Mouse (Mus musculus) heart, adult 2 months (tissue): ENCODE measurements around the gene Anapc16. TPM values are rescaled to one million over a fixed set of nuclear protein-coding genes. Genes with fewer than 3 reads are reported as not detected.

Experiments used
- DNase-seq, 2 experiments: peaks; one replicate each; pipeline ENCODE4 v3.0.0; 2021
- H3K27ac ChIP-seq: fragments of 200-600 bp; 2 replicates; pipeline ENCODE4 v1.8.1; 2022
- H3K27me3 ChIP-seq: fragments of 200-500 bp; 2 replicates; pipeline ENCODE4 v1.6.1; 2012; ENCODE audit warnings: mild to moderate bottlenecking, low read length, inconsistent platforms, mixed read lengths; ENCODE audit not compliant: control insufficient read depth, insufficient read depth
- H3K36me3 ChIP-seq: fragments of 200-500 bp; 2 replicates; pipeline ENCODE4 v1.6.1; 2012; ENCODE audit warnings: low read length, inconsistent platforms; ENCODE audit not compliant: control insufficient read depth, insufficient read depth
- H3K4me1 ChIP-seq: fragments of 200-500 bp; 2 replicates; pipeline ENCODE4 v1.6.1; 2011; ENCODE audit warnings: low read length; ENCODE audit not compliant: control insufficient read depth, insufficient read depth
- H3K4me3 ChIP-seq: fragments of 200-600 bp; 2 replicates; pipeline ENCODE4 v1.8.1; 2022
- H3K79me2 ChIP-seq: fragments of 200-500 bp; replicated peaks from 2 replicates; pipeline ENCODE4 v1.6.1; 2012; ENCODE audit warnings: mild to moderate bottlenecking, inconsistent platforms, low read length, moderate library complexity, mixed read lengths; ENCODE audit not compliant: control insufficient read depth, insufficient read depth
- H3K9ac ChIP-seq: fragments of 200-500 bp; 2 replicates; pipeline ENCODE4 v1.6.1; 2012; ENCODE audit warnings: low read depth, mild to moderate bottlenecking, control low read depth, inconsistent platforms, low read length, mixed read lengths
- CTCF ChIP-seq: fragments of 200-600 bp; IDR thresholded peaks from 2 replicates; pipeline ENCODE4 v1.8.1; 2022; ENCODE audit warnings: antibody characterized with exemption, mild to moderate bottlenecking, moderate library complexity
- EP300 ChIP-seq: fragments of 200-500 bp; IDR thresholded peaks from 2 replicates; pipeline ENCODE4 v1.6.1; 2011; ENCODE audit warnings: low read depth, low read length, control low read depth; ENCODE audit not compliant: insufficient read depth
- POLR2A ChIP-seq: fragments of 200-500 bp; IDR thresholded peaks from 2 replicates; pipeline ENCODE4 v1.6.1; 2011; ENCODE audit warnings: mild to moderate bottlenecking, low read depth, low read length, control low read depth; ENCODE audit not compliant: insufficient read depth
- WGBS: fragments of 180-500 bp; shearing (Covaris S2); methylation state at CpG from one replicate; pipeline ENCODE4 v1.1.7; 2018; 5-methylcytosine and 5-hydroxymethylcytosine counted together
- intact Hi-C: fragments of 180-260 bp; cut with DNase I; formaldehyde crosslinking; loops from one replicate; pipeline ENCODE4 v1.15.1; 2025
- long read RNA-seq: library from polyadenylated mRNA; stranded (forward); transcript quantifications from one replicate; pipeline ENCODE4 v2.0.0, GENCODE M21; 2021
- polyA plus RNA-seq: library from polyadenylated mRNA; depleted of rRNA; stranded (reverse); fragments of >200 nt; gene quantifications from 2 replicates; pipeline ENCODE4 v1.2.3, GENCODE M21; 2012; rRNA removed
- total RNA-seq, 2 experiments: library from RNA; stranded (reverse); gene quantifications; 2 replicates each; pipeline ENCODE4 v1.2.3; 2021

Gene Anapc16
- total RNA-seq (10 to 100 TPM; 58.6 to 70.1 TPM), polyA plus RNA-seq (90.3 and 103 TPM in 2 replicates)
- long read RNA-seq, transcript Anapc16-204 (4 exons, 1,852 nt): major isoform, 20 of 37 reads
- long read RNA-seq, transcript Anapc16-201 (5 exons, 1,379 nt): minor isoform, 6 of 37 reads
- long read RNA-seq, partial matches to known transcripts: 2 of 37 reads
- long read RNA-seq, other reads (novel, unspliced or antisense): 9 of 37 reads

DNA sequence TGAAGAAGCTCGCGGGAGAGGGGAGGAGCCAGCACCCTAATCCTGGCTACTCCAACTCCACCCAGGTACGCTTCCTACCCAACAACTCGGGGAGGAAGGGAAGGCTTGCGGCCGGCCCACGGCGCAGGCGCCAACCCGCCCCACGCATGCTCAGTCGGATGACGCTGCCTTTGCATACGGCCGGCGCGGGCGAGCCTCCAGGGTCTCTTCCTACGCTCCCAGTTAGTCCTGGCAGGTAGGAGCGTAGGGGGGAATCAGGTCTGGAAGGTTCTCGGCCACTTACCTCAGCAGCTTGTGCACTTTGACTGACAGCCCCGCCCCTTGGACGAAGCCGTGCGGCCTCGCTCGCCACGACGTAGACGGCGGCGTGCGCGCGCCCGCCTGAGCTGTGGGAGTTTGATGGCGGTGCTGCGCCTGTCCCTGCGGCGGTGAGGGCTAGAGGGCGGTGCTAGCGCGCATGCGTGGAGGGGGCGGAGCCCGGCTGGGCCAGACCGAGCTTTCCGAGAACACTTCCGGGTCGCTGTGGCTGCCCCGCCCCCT lies at the start of gene Anapc16, which contains the start of gene Ascc1:
Gene Anapc16 (minus strand): TSS at position 463 of the 540 bp plus-strand sequence.
Gene Ascc1 (plus strand): TSS at position 133 of the 540 bp plus-strand sequence.
- under 1% methylated on average over 51 of the region's 51 CpGs for WGBS
- Histone ChIP-seq H3K36me3 (peaks cover 6% of the 10 kb centered on the region), H3K4me3 (peak within 1 kb of the TSS; percentile 79), H3K9ac (peak within 1 kb of the TSS; percentile 73), H3K27me3 (no peaks in the 10 kb centered on the region), H3K4me1 (peaks cover 2% of the 10 kb centered on the region; the same call in 1 of the 2 replicates), H3K79me2 (peaks cover 4% of the 10 kb centered on the region; the same call in 1 of the 2 replicates), H3K27ac (peak within 1 kb of the TSS; percentile 99)
- peak; percentile 89 for TF ChIP-seq POLR2A
- TF ChIP-seq EP300: 0 out of 2 replicates have a peak, but pooled peaks have one; percentile 27
- TF ChIP-seq CTCF: no peak
- intact Hi-C loops: loop anchor here (2.0 kb wide), 2 partner anchors 52 to 110 kb away; partner anchors contain the start of gene Ddit4
- DNase-seq: peak; percentile 97 to 98

DNA sequence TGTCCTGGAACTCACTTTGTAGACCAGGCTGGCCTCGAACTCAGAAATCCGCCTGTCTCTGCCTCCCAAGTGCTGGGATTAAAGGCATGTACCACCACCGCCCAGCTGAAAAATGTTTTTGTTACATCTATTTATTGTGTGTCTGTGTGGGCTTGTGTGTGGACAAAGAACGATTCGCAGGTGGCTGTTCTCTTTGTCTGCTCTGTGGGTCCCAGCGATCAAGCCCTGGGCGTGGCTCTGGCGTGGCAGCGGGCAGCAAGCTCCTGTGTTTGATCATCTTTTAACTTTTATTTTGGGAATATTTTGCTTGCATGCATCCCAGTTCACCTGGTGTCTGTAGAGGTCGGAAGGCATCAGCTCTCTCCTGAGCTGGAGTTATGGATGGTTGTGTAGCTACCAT lies 47.6 kb upstream of the Anapc16 start:
- TF ChIP-seq POLR2A (no peak), EP300 (no peak), CTCF (no peak)
- H3K79me2 ChIP-seq: no peaks in the 10 kb centered on the region
- no peak overlapping the region for H3K27ac ChIP-seq
- intact Hi-C loops: no loop called here
- H3K9ac ChIP-seq: no peak overlapping the region
- 97% methylated on average over 10 of the region's 10 CpGs for WGBS
- H3K4me3 ChIP-seq: no peak overlapping the region
- no peaks in the 10 kb centered on the region; the same call in 1 of the 2 replicates for H3K36me3 ChIP-seq
- no peaks in the 10 kb centered on the region for H3K27me3 ChIP-seq
- no peaks in the 10 kb centered on the region for H3K4me1 ChIP-seq
- DNase-seq: no peak

DNA sequence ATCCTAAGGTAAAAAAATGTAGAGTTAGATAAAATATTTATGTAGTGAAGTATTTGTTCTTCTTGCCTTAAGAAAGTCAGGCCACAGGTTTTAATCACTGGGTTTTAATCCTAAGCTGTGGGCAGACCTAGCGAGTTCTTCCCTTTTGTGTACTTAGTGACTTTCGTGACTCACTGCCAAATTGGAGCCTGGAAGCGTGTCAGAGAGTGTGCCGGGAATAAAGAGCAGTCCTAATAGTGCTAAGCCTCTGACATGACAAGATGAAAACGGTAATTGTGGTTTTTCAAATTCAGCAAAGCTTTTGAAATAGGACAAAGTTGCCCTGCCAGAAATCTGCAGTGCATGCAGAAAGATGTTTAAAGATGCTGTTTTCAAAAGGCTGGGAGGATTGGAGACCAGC lies 43.8 kb upstream of the Anapc16 start:
- TF ChIP-seq EP300 (no peak), POLR2A (no peak), CTCF (no peak)
- H3K4me3 ChIP-seq: no peak overlapping the region
- no peak overlapping the region for H3K27ac ChIP-seq
- no peaks in the 10 kb centered on the region for H3K27me3 ChIP-seq
- intact Hi-C loops: no loop called here
- WGBS: 42% methylated on average over 5 of the region's 5 CpGs
- peak in 1 of 2 experiments; percentile 27 for DNase-seq
- no peaks in the 10 kb centered on the region; the same call in 1 of the 2 replicates for H3K36me3 ChIP-seq
- no peak overlapping the region for H3K9ac ChIP-seq
- no peaks in the 10 kb centered on the region for H3K79me2 ChIP-seq
- no peaks in the 10 kb centered on the region for H3K4me1 ChIP-seq

DNA sequence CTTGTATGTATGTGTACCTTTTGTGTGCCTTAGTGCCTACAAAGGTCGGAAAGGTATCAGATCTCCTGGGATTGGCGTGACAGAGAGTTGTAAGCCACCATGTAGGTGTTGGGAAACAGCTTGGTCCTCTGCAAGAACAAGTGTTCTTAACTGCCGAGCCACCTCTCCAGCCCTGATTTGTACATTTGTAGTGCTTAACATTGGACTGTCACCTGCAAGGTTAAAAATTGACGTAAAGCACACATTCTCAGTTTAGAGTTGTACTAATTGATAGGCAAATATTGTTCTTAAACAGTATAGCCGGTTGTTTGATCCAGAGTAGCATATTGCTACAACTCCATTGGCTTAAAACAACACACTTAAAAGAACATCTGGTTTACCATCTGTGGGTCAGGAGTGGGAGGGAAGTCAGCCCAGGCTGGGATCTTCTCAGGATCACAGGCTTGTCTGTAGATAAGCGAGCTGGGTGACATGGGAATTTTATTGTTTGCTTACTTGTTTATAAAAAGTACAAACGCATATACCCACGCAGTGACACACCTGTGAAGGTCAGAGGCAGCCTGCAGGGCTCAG lies 39.5 kb upstream of the Anapc16 start:
- H3K27me3 ChIP-seq: no peaks in the 10 kb centered on the region
- intact Hi-C loops: no loop called here
- no peak for DNase-seq
- H3K4me1 ChIP-seq: no peaks in the 10 kb centered on the region
- whole genome bisulfite sequencing: 93% methylated on average over 8 of the region's 8 CpGs
- no peak overlapping the region for H3K9ac ChIP-seq
- no peak overlapping the region for H3K27ac ChIP-seq
- H3K36me3 ChIP-seq: no peaks in the 10 kb centered on the region; the same call in 1 of the 2 replicates
- no peak for TF ChIP-seq POLR2A
- no peak for TF ChIP-seq EP300
- TF ChIP-seq CTCF: no peak
- H3K79me2 ChIP-seq: no peaks in the 10 kb centered on the region
- no peak overlapping the region for H3K4me3 ChIP-seq

DNA sequence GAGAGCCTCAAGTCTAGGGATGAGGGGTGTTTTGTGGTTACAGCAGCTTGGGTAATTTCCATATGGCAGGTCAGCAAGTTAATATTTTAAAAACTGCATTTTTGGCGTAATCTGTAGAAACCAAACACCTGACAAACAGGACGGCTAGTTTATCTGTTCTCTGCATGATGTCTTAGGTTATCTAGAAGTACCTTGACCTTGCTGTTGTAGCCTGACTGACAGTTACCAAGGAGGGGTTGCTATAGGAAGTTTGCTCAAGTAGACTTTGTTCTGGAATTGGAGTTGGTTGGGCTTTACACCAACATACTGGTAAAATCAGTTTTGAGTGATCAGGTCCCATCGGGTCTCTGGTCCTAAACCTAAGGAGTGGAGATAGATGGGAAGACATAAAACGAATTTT lies 32.8 kb upstream of the Anapc16 start:
- no peak overlapping the region for H3K9ac ChIP-seq
- H3K4me1 ChIP-seq: no peaks in the 10 kb centered on the region
- no peaks in the 10 kb centered on the region for H3K27me3 ChIP-seq
- H3K27ac ChIP-seq: no peak overlapping the region
- H3K4me3 ChIP-seq: no peak overlapping the region
- DNase-seq: no peak
- WGBS: 78% methylated on average over 4 of the region's 4 CpGs
- intact Hi-C loops: no loop called here
- TF ChIP-seq EP300 (no peak), CTCF (no peak), POLR2A (no peak)
- H3K79me2 ChIP-seq: no peaks in the 10 kb centered on the region
- H3K36me3 ChIP-seq: no peaks in the 10 kb centered on the region

DNA sequence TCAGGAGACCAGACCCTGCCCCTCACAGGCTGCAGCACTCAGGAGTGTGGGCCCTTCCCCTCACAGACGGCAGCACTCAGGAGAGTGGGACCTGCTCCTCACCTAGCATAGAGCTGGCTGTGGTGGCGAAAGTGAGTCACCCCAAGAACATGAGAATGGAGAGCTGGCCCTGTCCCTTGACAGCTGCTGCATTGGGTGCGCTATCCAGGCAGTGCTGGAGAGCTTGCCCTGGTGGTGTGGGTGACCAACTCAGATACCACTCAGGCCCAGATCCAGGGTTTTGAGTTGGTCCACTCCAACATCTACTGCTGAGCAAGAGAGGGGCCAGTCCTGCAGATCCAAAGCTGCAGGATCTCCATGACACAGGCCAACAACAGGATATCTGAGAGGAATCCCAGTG lies 31.7 kb upstream of the Anapc16 start:
- intact Hi-C loops: no loop called here
- DNase-seq: no peak
- WGBS: 89% methylated on average over 3 of the region's 3 CpGs
- Histone ChIP-seq H3K27ac (no peak overlapping the region), H3K27me3 (no peaks in the 10 kb centered on the region), H3K4me3 (no peak overlapping the region), H3K4me1 (no peaks in the 10 kb centered on the region), H3K36me3 (no peaks in the 10 kb centered on the region), H3K79me2 (no peaks in the 10 kb centered on the region), H3K9ac (no peak overlapping the region)
- TF ChIP-seq POLR2A (no peak), EP300 (no peak)
